Mouse (Mus musculus) heart, adult 18-20 months (tissue): Measurements from ENCODE around the gene Olfr784. TPM values are rescaled to one million over a fixed set of nuclear protein-coding genes. Genes with fewer than 3 reads are reported as not detected.
"Not testable (repeated sequence)": the region's sequence is repeated elsewhere in the genome, so short reads cannot be mapped to it uniquely, and the experiment has no call there.

ENCODE experiments used
- DNase-seq, 2 experiments: peaks; one replicate each; pipeline ENCODE4 v3.0.0; 2021 to 2022; ENCODE audit warnings: mixed read lengths in 1 of 2
- long read RNA-seq, 2 experiments: library from polyadenylated mRNA; stranded (forward); transcript quantifications; one replicate each; pipeline ENCODE4 v2.0.0; 2021
- total RNA-seq, 2 experiments: library from RNA; stranded (reverse); gene quantifications; 2 replicates each; pipeline ENCODE4 v1.2.3; 2021

Gene Olfr784
- total RNA-seq = not detected
- long read RNA-seq, experiment 1 = 0 reads
- long read RNA-seq, experiment 2 = 0 reads

DNA sequence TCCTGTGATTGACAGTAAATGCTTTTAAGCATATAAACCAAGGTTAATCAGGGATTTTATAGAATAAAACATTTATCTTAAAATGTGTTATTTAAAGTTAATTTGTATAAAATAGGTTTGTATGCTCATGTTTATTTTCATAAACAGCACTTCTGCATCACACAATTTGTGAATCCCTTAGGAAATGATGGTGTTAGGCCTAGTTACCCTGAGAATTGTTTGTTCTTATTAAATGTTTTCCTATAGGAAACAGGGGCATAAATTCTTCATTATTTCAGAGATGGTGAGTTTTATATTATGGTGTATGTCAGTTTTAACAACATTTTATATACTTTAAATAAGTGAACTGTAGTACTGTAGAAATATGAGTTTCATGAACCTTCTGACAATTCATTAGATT, at the start of gene Olfr784:
Gene Olfr784 (plus strand): TSS at position 301 of the 400 bp plus-strand sequence.
- DNase-seq = no peak

DNA sequence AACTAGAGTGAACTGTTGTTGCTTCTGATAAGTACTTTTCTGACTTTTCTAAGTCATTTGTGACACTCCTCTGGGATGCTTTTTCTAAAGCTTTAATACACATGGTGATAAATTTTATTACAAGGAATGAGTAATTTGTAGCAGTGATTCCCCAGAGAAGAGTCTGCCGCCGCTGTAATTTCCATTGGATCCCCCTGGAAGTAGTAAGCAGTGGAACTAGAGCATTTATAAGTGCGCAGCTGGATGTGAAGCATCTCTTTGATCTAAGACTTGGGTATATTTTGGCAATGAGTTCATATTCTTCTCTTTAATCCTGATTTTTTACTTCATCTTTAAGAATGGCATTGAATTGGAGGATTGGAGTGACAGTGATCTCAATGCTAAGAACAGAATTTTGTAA, 35.3 kb upstream of the Olfr784 start, which contains the start of gene Olfr782:
Gene Olfr782 (plus strand): TSS at position 301 of the 400 bp plus-strand sequence.
- no peak for DNase-seq

DNA sequence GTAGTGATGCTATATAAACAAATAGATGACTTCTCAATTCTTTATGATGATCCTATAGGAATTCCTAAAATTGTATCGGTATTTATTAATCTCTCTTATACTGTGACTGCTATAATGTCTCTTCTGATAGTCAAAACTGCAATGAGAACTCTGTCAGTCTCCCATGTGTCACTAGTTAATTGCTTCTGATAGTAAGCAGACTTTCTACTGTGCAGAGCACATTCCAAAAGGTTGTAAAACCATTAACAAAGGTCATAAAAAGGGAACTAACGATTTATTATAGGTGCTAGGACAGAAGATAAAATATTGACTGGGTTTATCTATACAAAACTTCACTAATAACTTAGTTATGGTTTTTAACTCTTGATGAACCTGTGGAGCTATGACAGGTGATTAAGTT, 31.4 kb upstream of the Olfr784 start:
- DNase-seq = not testable (repeated sequence)

DNA sequence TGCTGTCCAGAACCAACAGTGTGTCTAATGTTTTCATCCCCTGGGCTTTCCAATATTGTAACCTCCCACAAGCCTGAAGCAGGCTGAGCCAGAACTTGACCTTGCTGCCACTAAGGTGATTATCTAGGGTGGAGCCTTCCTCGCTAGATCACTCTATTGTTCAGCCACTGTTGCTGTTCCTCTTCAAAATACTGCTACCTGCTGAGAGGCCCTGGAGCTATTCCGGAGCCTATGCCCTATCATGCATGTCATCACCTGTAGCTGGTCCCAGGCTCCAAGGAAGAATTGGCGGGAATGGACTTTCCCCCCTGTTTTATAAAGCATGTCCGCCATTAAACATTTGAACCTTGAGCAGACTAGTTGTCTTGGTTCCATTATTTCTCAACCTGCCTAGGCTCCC, 27.4 kb upstream of the Olfr784 start:
- not testable (repeated sequence) for DNase-seq

DNA sequence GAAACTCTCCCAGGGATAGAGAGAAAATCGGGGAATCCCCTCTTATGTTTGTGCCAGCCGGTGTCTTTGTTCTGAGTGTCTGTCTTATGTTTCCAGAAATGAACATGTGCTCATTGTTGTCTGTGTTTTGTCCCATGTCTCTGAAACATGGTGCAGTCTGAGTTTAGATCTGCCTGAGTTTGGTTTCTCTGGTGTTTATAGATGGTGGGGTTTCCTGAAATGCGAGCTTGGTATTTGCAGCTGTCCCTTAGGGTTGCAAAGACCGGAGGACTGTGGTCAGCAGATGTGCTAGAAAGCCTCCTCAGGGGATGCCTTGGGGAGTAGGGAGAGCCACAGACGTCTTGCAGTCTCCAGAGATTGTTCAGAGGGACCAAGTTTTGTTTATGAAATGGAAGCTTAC, 26.6 kb upstream of the Olfr784 start:
- DNase-seq = no peak

DNA sequence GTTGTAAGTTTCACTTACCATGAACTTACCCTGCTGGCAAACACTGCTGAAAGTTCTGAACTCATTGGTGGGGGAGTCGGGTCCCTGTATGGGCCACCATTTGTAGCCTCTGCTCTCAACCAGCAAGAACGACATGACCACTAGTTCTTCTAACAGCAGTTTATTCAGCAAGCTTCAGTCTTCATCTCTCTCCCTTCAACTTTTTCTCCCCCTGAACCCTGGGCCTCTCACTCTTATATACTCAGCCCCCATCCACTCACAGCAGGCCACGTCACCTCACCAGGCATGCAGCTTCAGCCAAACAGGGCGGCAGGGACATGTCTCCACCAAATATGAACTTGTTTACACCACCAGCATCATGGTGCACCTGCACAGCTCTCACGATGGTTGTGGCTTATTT, 9.8 kb upstream of the Olfr784 start:
- DNase-seq = not testable (repeated sequence)

DNA sequence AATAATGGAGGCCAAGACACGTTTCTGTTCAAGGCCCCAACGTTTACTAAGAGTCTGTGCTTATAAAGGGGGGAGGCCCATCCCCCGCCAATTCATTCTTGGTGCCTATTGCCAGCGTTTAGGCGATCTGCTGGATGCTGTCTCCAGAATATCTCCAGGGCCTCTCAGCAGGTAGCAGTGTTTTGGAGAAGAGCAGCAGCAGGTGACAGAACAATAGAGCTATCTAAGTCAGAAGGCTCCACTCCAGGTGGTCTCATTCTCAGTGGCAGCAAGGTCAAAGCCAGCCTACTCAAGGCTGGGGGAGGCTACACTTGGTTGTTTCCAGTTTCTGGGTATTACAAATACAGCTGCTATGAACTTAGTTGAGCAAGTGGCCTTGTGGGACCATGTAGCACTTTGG, 17.0 kb downstream of the Olfr784 start:
- no peak for DNase-seq

DNA sequence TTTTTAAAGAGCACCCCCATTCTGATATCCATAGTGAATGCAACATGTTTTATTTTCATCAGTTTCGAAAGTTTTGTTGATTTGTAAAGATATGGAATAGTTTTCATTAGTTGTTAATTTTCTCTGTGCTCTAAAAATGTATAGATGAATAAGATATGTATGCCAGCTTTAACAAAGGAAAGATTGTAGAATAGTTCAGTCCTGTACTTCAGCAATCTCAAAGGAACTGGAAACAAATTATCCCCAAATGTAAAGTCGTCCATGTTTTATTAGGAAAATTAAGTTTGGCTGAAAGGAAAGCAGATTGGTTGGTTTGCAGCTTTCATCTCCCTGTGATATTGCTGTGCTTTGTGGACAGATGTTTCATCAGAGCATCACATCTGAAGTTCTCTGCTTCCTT, 21.2 kb downstream of the Olfr784 start, which contains the start of gene Olfr785:
Gene Olfr785 (plus strand): TSS at position 301 of the 400 bp plus-strand sequence.
- DNase-seq = no peak

DNA sequence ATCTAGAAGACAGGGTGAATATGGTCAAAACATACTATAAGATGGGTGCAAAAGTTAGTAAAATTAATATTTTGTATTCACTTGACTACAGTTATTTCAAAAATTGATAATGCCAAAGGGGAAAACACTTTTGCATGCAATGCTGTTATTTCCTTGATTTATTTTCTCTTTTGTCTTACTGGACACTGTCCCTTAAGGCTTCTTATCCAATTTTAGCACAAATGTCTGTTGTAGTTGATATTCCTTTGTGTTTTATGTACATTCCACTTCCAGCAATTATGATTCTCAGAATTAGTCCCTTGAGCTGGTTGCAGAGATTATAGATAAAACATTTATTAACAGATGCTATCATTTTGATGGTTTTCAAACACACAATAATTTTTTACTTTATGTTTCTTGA, 43.1 kb downstream of the Olfr784 start, which contains the start of gene Olfr786:
Gene Olfr786 (plus strand): TSS at position 301 of the 400 bp plus-strand sequence.
- DNase-seq = no peak

Other genes starting within 250 kb of the Olfr784 start
- gene Olfr770, start 245.1 kb upstream of the Olfr784 start, total RNA-seq = not detected
- not detected for gene Olfr771, start 219.3 kb upstream of the Olfr784 start, total RNA-seq
- gene Olfr772, start 206.2 kb upstream of the Olfr784 start, total RNA-seq = not detected
- not detected for gene Olfr773, start 196.7 kb upstream of the Olfr784 start, total RNA-seq
- not detected for gene Olfr774, start 147.9 kb upstream of the Olfr784 start, total RNA-seq
- gene Olfr775, start 135.7 kb upstream of the Olfr784 start, total RNA-seq = not detected
- not detected for gene Olfr776, start 125.0 kb upstream of the Olfr784 start, total RNA-seq
- not detected for gene Olfr777, start 112.6 kb upstream of the Olfr784 start, total RNA-seq
- not detected for gene Olfr780, start 66.0 kb upstream of the Olfr784 start, total RNA-seq
- not detected for gene Olfr781, start 55.2 kb upstream of the Olfr784 start, total RNA-seq
- gene Olfr782, start 35.2 kb upstream of the Olfr784 start, total RNA-seq = not detected
- gene Olfr785, start 21.3 kb downstream of the Olfr784 start, total RNA-seq = not detected
- gene Olfr786, start 43.2 kb downstream of the Olfr784 start, total RNA-seq = not detected
- not detected for gene Olfr787, start 77.8 kb downstream of the Olfr784 start, total RNA-seq
- gene Olfr788, start 86.9 kb downstream of the Olfr784 start, total RNA-seq = not detected
- not detected for gene Olfr789, start 100.7 kb downstream of the Olfr784 start, total RNA-seq
- not detected for gene Olfr790, start 114.4 kb downstream of the Olfr784 start, total RNA-seq
- not detected for gene Olfr791, start 137.7 kb downstream of the Olfr784 start, total RNA-seq
- gene Olfr792, start 155.1 kb downstream of the Olfr784 start, total RNA-seq = not detected
- gene Olfr794, start 183.6 kb downstream of the Olfr784 start, total RNA-seq = not detected
- not detected for gene Olfr796, start 228.5 kb downstream of the Olfr784 start, total RNA-seq
- not detected for gene Olfr798, start 243.9 kb downstream of the Olfr784 start, total RNA-seq